Mouse (Mus musculus) myocyte (in vitro differentiated cells): ENCODE results near the gene Clec10a. TPM values are rescaled to one million over a fixed set of nuclear protein-coding genes. Genes with fewer than 3 reads are reported as not detected.

Source experiments
- H3K27me3 ChIP-seq: one replicate; pipeline ENCODE4 v1.6.1; 2011; ENCODE audit not compliant: control insufficient read depth, insufficient read depth, insufficient read length
- H3K36me3 ChIP-seq: one replicate; pipeline ENCODE4 v1.6.1; 2011; ENCODE audit not compliant: control insufficient read depth, insufficient read depth
- H3K4me2 ChIP-seq: one replicate; pipeline ENCODE4 v1.6.1; 2011; ENCODE audit warnings: low read depth, control low read depth
- H3K4me3 ChIP-seq: one replicate; pipeline ENCODE4 v1.5.1; 2011; ENCODE audit warnings: mild to moderate bottlenecking, control low read depth, moderate library complexity
- H3K79me2 ChIP-seq: one replicate; pipeline ENCODE4 v1.6.1; 2011; ENCODE audit not compliant: control insufficient read depth, insufficient read depth
- H3ac ChIP-seq: one replicate; pipeline ENCODE4 v1.6.1; 2011; ENCODE audit not compliant: control insufficient read depth, insufficient read length
- CEBPB ChIP-seq: IDR thresholded peaks from 2 replicates; pipeline ENCODE4 v1.6.1; 2011; ENCODE audit warnings: mild to moderate bottlenecking, moderate library complexity; ENCODE audit not compliant: poor library complexity, insufficient read depth, severe bottlenecking
- E2F4 ChIP-seq: IDR thresholded peaks from one replicate; pipeline ENCODE4 v1.6.1; 2011; ENCODE audit warnings: mild to moderate bottlenecking, control low read depth, moderate library complexity; ENCODE audit not compliant: insufficient read depth
- MAX ChIP-seq: IDR thresholded peaks from one replicate; pipeline ENCODE4 v1.6.1; 2011; ENCODE audit warnings: low read depth, mild to moderate bottlenecking, control low read depth
- MYOD1 ChIP-seq, 3 experiments: IDR thresholded peaks; one replicate each; pipeline ENCODE4 v1.6.1; 2011; ENCODE audit warnings: control low read depth in 2 of 3, low read depth in 2 of 3, mild to moderate bottlenecking in 2 of 3, moderate library complexity in 1 of 3; ENCODE audit not compliant: insufficient read length in 2 of 3, control insufficient read depth in 1 of 3
- MYOG ChIP-seq, 3 experiments: IDR thresholded peaks; one replicate each; pipeline ENCODE4 v1.6.1; 2011; ENCODE audit warnings: control low read depth in 2 of 3, low read depth in 2 of 3, mild to moderate bottlenecking in 2 of 3; ENCODE audit not compliant: insufficient read length in 2 of 3, control insufficient read depth in 1 of 3, insufficient read depth in 1 of 3
- POLR2A ChIP-seq: IDR thresholded peaks from one replicate; pipeline ENCODE4 v1.6.1; 2011; ENCODE audit warnings: low read depth, mild to moderate bottlenecking, control low read depth, moderate library complexity; ENCODE audit not compliant: insufficient read length
- POLR2AphosphoS2 ChIP-seq: IDR thresholded peaks from one replicate; pipeline ENCODE4 v1.6.1; 2011; ENCODE audit warnings: low read depth, control low read depth; ENCODE audit not compliant: insufficient read length
- REST ChIP-seq: IDR thresholded peaks from one replicate; pipeline ENCODE4 v1.6.1; 2011; ENCODE audit warnings: mild to moderate bottlenecking, control low read depth, moderate library complexity; ENCODE audit not compliant: insufficient read depth, insufficient read length
- SRF ChIP-seq: IDR thresholded peaks from one replicate; pipeline ENCODE4 v1.6.1; 2011; ENCODE audit warnings: low read depth; ENCODE audit not compliant: control insufficient read depth, insufficient read length
- TCF12 ChIP-seq: IDR thresholded peaks from one replicate; pipeline ENCODE4 v1.6.1; 2011; ENCODE audit warnings: mild to moderate bottlenecking, control low read depth; ENCODE audit not compliant: poor library complexity, insufficient read depth, severe bottlenecking
- TCF3 ChIP-seq: IDR thresholded peaks from one replicate; pipeline ENCODE4 v1.6.1; 2011; ENCODE audit warnings: low read depth, control low read depth; ENCODE audit not compliant: insufficient read length
- USF1 ChIP-seq: IDR thresholded peaks from one replicate; pipeline ENCODE4 v1.6.1; 2011; ENCODE audit warnings: low read depth, mild to moderate bottlenecking, control low read depth, moderate library complexity
- polyA plus RNA-seq: library from polyadenylated mRNA; unstranded; fragments of >200 nt; fragmentation: generic; extraction: Trizol; gene quantifications from one replicate; pipeline ENCODE4 v1.2.1, GENCODE M21; 2012; ENCODE audit warnings: missing spikeins

The Clec10a gene
- polyA plus RNA-seq, 1 experiment, result 0.13 TPM

DNA sequence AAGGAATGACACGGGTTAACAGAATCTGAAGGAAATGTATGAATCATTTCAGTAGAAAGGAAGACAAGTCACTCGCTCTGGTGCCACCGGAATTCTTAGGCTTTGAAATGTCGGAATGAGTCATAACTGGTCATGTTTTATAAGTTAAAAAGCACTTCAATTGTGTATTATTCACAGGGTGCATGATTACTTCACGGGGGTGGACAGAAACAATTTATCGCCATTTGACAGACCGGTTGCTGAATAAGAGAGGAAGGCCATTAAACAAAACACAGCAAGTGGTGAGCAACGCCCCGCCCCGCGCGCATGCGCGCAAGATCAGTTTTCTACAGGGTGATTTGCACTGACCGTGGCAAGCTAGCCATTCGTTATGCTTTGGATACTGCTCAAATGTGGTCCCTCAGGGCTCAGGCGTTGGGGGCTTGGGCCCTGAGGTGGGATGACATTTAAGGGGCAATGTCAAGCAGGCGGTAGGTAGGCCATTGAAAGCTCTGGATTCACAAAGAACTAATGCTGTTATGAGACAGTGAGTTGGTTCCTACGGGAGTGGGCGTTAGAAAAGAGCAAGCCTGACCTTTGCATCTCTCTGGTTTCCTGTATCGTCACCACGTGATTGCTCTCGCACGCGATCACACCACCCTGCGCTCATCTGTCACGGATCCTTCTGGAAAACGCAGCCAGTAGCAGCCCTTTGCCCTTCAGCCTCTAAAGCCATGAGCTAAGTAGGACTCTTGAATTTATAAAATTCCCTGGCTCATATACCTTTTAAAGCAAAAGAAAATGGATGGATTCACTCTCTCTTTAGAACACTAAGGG, 33.5 kb downstream of the Clec10a start:
- peak; percentile 54 for TF ChIP-seq POLR2A
- TF ChIP-seq E2F4, result no peak
- TF ChIP-seq MYOG (IDR thresholded peaks at IDR 0.05; ENCODE audit: control insufficient read depth in 1 of 3, insufficient read depth in 1 of 3, insufficient read length in 2 of 3, low read depth in 2 of 3), result no peak
- TF ChIP-seq MAX, result no peak
- no peak for TF ChIP-seq REST
- no peak for TF ChIP-seq SRF
- no peak for TF ChIP-seq POLR2AphosphoS2
- no peak for TF ChIP-seq TCF12
- peak; percentile 93 for TF ChIP-seq USF1
- TF ChIP-seq TCF3, result no peak
- 0 out of 2 replicates have a peak, but pooled peaks have one; percentile 63 for TF ChIP-seq CEBPB
- TF ChIP-seq MYOD1 (IDR thresholded peaks at IDR 0.05; ENCODE audit: control insufficient read depth in 1 of 3, insufficient read length in 2 of 3, low read depth in 2 of 3), result no peak
- no peaks in the 10 kb centered on the region for H3K27me3 ChIP-seq

DNA sequence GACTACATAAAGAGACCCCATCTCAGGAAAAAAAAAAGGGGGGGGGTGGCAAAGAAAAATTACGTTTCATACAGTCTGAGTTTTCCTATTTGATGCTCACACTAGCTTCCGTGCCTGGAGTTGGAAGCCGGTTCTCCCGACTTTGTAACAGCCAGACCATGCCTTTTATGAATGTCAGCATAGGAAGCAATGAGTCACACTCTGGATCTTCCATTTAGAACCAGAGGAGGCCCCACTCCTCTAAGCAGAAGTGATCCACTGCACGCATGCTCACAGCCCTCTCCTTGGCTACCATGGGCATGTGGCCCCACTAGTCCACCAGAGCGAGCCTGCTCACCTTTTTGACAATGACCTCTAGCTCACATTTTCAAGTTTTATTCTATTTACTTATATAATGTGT, 35.2 kb downstream of the Clec10a start:
- Histone ChIP-seq H3K27me3 (no peaks in the 10 kb centered on the region), H3ac (no peak overlapping the region), H3K36me3 (no peaks in the 10 kb centered on the region), H3K4me2 (peak overlapping the region; percentile 58), H3K4me3 (no peak overlapping the region), H3K79me2 (no peaks in the 10 kb centered on the region)
- no peak for TF ChIP-seq SRF
- TF ChIP-seq POLR2A, result peak; percentile 31

More for the DNA sequence above, 33.5 kb downstream of the Clec10a start:
- H3K4me3 ChIP-seq, result no peak overlapping the region
- H3K4me2 ChIP-seq, result peak overlapping the region; percentile 95
- H3K36me3 ChIP-seq, result no peaks in the 10 kb centered on the region
- H3ac ChIP-seq, result no peak overlapping the region
- no peaks in the 10 kb centered on the region for H3K79me2 ChIP-seq

DNA sequence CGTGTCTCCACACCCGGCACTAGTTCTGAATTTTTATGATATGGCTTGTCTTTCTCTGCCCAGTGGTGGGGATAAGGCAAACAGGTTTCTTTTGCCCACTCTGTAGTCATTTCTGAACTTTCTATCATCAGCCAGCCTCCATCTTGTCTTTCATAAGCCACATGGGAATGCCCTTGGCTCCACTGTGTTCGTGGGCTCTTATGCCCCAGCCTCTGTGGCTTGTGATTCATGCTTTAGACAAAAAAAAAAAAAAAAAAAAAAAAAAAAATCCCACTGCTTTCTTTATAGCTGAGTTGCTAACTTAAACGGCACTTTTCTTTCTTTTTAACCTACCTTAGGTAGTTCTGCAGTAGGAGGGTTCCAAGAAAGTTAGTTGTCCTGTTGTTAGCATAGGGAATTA, 36.2 kb downstream of the Clec10a start:
- H3K4me3 ChIP-seq, result no peak overlapping the region
- H3K27me3 ChIP-seq, result no peaks in the 10 kb centered on the region
- H3ac ChIP-seq, result no peak overlapping the region
- peak overlapping the region; percentile 58 for H3K4me2 ChIP-seq
- H3K79me2 ChIP-seq, result no peaks in the 10 kb centered on the region
- TF ChIP-seq POLR2A (no peak), REST (no peak), USF1 (no peak), CEBPB (no peak), TCF12 (no peak), POLR2AphosphoS2 (no peak), TCF3 (no peak), E2F4 (no peak), MYOG (IDR thresholded peaks at IDR 0.05; ENCODE audit: control insufficient read depth in 1 of 3, insufficient read depth in 1 of 3, insufficient read length in 2 of 3, low read depth in 2 of 3) (no peak), SRF (no peak)
- no peaks in the 10 kb centered on the region for H3K36me3 ChIP-seq

DNA sequence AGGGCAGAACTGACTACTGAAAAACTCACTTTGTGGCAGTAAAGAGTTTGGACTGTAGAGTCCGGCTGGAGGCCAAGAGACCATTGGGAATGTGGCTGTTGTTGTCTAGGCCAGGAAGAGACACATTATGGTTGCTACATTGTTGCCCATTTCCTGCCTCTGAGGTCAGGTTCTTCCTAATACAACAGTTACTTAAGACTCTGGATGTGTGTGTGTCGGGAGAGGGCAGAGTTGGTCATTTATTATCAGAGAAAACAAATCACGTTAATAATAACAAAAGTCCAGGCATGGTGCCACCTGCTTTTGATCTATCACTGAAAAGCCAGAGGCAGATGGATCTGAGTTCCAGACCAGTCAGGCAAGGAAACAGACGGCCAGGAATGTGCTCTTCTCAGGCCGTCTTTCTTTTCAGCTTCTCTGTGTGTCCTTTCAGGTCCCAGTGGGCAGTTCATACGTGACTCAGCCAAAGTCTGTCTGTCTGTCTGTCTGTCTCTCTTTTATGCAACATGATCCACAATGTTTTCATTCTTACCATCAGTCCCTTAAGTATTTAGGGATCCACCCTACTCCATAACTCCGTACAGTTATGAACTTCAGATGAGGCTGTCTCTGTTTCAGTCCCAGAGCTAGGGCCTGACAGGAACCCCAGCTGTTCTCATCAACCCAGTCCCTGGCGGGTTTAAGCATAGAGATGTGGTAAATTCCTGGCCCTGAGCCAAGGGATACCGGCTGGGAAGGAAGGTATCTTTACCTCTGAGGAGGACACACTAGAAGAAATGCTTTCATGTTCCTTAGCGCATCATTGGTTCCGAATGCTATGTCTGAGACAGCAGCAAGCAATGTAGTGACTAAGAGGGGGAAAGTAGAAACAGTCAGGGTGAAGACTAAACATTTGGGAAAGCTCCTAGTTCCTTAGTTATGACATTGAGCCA, 37.6 kb downstream of the Clec10a start:
- no peak for TF ChIP-seq TCF3
- TF ChIP-seq POLR2A, result no peak
- no peak for TF ChIP-seq MYOG (IDR thresholded peaks at IDR 0.05; ENCODE audit: control insufficient read depth in 1 of 3, insufficient read depth in 1 of 3, insufficient read length in 2 of 3, low read depth in 2 of 3)
- TF ChIP-seq USF1, result no peak
- 0 out of 2 replicates have a peak, but pooled peaks have one; percentile 6 for TF ChIP-seq CEBPB
- peak in 2 of 3 experiments; percentile 35 to 46 for TF ChIP-seq MYOD1 (IDR thresholded peaks at IDR 0.05; ENCODE audit: control insufficient read depth in 1 of 3, insufficient read length in 2 of 3, low read depth in 2 of 3)
- no peak for TF ChIP-seq SRF
- TF ChIP-seq MAX, result no peak
- TF ChIP-seq E2F4, result no peak
- TF ChIP-seq POLR2AphosphoS2, result no peak
- TF ChIP-seq TCF12, result no peak
- no peak for TF ChIP-seq REST
- no peaks in the 10 kb centered on the region for H3K27me3 ChIP-seq
- H3K79me2 ChIP-seq, result no peaks in the 10 kb centered on the region

More for the DNA sequence above, 37.6 kb downstream of the Clec10a start:
- H3K4me2 ChIP-seq, result peak overlapping the region; percentile 45
- H3K4me3 ChIP-seq, result no peak overlapping the region
- no peaks in the 10 kb centered on the region for H3K36me3 ChIP-seq
- no peak overlapping the region for H3ac ChIP-seq
